28 mouse cellular contexts compared by ENCODE assay signal in the genomic region with DNA sequence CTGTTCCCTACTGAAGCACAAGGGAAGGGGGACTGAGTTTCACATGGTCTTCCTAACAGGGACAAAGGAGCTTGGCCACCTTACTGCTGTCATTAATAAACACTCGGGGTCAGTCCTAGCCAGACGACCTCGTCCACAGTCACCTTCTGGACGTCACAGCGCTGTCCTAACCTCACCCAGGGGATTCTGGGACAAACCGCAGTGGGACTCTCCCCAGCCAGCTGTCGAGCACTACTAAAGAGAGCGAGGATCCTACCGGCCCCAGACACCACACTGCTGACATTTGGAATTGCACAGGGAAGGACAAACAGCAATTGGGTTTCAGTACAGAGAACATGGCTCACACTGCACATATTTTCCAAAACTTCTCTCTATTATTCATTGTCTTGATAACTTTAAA.
DNase-seq lines count a peak whose midpoint lies in the region; ATAC-seq and TF ChIP-seq lines count a peak whose summit lies in the region.
"Had no signal": no experiment of that assay in that cellular context is flagged by ENCODE, and none has a peak within 500 bp of the region (broad histone marks: within the 10 kb centered on the region; RNA-seq: fewer than 3 reads in every experiment).

No protein-coding gene starts in this region.

- H3K27ac ChIP-seq in forebrain, embryonic 15.5 days (replicated peaks): no peak overlapping the region
- H3K27ac ChIP-seq in forebrain, embryonic 14.5 days (ENCODE audit: low read depth, low read length): no peak overlapping the region
- no peak overlapping the region for H3K27ac ChIP-seq in lung, embryonic 16.5 days (ENCODE audit: low read length)
- H3K27ac ChIP-seq in hindbrain, embryonic 12.5 days: no peak overlapping the region
- peak overlapping the region; percentile 15; the same call in 1 of the 2 replicates for H3K27ac ChIP-seq in olfactory bulb, adult 2 months (ENCODE audit: insufficient read depth, low read depth, low read length)
- H3K27ac ChIP-seq: gastrocnemius, adult 2 months; liver, embryonic 12.5 days; midbrain, embryonic 13.5 days; stomach, postnatal 0 days had no signal

- peaks cover 6% of the 10 kb centered on the region; the same call in 1 of the 2 replicates for H3K4me1 ChIP-seq in forebrain, embryonic 15.5 days
- H3K4me1 ChIP-seq in forebrain, embryonic 14.5 days (ENCODE audit: control insufficient read depth, insufficient read depth, low read length): no peaks in the 10 kb centered on the region
- 0 out of 2 replicates have a peak, but pooled peaks cover 3% of the 10 kb centered on the region for H3K4me1 ChIP-seq in lung, embryonic 16.5 days (replicated peaks; ENCODE audit: control insufficient read depth, insufficient read depth, low read length)
- H3K4me1 ChIP-seq in hindbrain, embryonic 12.5 days: 0 out of 2 replicates have a peak, but pooled peaks cover 2% of the 10 kb centered on the region
- H3K4me1 ChIP-seq in olfactory bulb, adult 2 months (ENCODE audit: control insufficient read depth, insufficient read depth, low read length): peaks cover 16% of the 10 kb centered on the region
- H3K4me1 ChIP-seq: liver, embryonic 12.5 days had no signal

- no peak overlapping the region for H3K4me2 ChIP-seq in forebrain, embryonic 15.5 days (replicated peaks)
- no peak overlapping the region for H3K4me2 ChIP-seq in forebrain, embryonic 14.5 days (ENCODE audit: low read length)
- peak overlapping the region; percentile 15; the same call in 1 of the 2 replicates for H3K4me2 ChIP-seq in lung, embryonic 16.5 days (ENCODE audit: low read depth, low read length)
- no peak overlapping the region for H3K4me2 ChIP-seq in hindbrain, embryonic 12.5 days (replicated peaks)
- H3K4me2 ChIP-seq: heart, embryonic 11.5 days; liver, embryonic 12.5 days; midbrain, embryonic 13.5 days had no signal

- no peaks in the 10 kb centered on the region for H3K9me3 ChIP-seq in forebrain, embryonic 15.5 days
- H3K9me3 ChIP-seq in forebrain, embryonic 14.5 days (replicated peaks; ENCODE audit: control insufficient read depth, low read length): no peaks in the 10 kb centered on the region; the same call in 1 of the 2 replicates
- 0 out of 2 replicates have a peak, but pooled peaks cover 3% of the 10 kb centered on the region for H3K9me3 ChIP-seq in lung, embryonic 16.5 days (ENCODE audit: control insufficient read depth, low read length)
- no peaks in the 10 kb centered on the region for H3K9me3 ChIP-seq in hindbrain, embryonic 12.5 days (replicated peaks)
- H3K9me3 ChIP-seq: liver, embryonic 12.5 days; midbrain, embryonic 13.5 days had no signal

- ATAC-seq in forebrain, embryonic 15.5 days (replicated peaks): 0 out of 2 replicates have a peak, but pooled peaks have one; percentile 46
- no peak for ATAC-seq in forebrain, embryonic 14.5 days
- peak; percentile 20; the same call in 1 of the 2 replicates for ATAC-seq in lung, embryonic 16.5 days (ENCODE audit: low read depth)
- ATAC-seq in hindbrain, embryonic 12.5 days (ENCODE audit: low FRiP score): 0 out of 2 replicates have a peak, but pooled peaks have one; percentile 26
- no peak for ATAC-seq in megakaryocyte, adult 5-6 weeks (ENCODE audit: poor library complexity, severe bottlenecking)
- ATAC-seq: CD4-positive, CD25-positive, alpha-beta regulatory T cell, adult 4 months; intestine, postnatal 0 days; liver, embryonic 12.5 days; liver, postnatal 0 days; midbrain, embryonic 13.5 days had no signal

- no peak for DNase-seq in forebrain, embryonic 14.5 days (ENCODE audit: low spot score)
- DNase-seq in lung, postnatal 14 days: no peak
- DNase-seq: adrenal gland, postnatal 14 days; cerebellum, adult 11-12 months; cerebellum, adult 9-11 months; gastrocnemius, adult 2 months; gastrocnemius, postnatal 36 days; heart, adult 18-20 months; heart, postnatal 36 days; kidney, adult 9 months; kidney, postnatal 10 days; layer of hippocampus, postnatal 36 days; left cerebral cortex, postnatal 4 days; liver, postnatal 0 days; right cerebral cortex, postnatal 4 days; thymus, adult 18-20 months; thymus, postnatal 4 days had no signal

- no peaks in the 10 kb centered on the region for H3K27me3 ChIP-seq in forebrain, embryonic 15.5 days
- H3K27me3 ChIP-seq in forebrain, embryonic 14.5 days (replicated peaks; ENCODE audit: control insufficient read depth, insufficient read depth, low read length): no peaks in the 10 kb centered on the region
- H3K27me3 ChIP-seq in lung, embryonic 16.5 days (ENCODE audit: control insufficient read depth, insufficient read depth, low read depth, low read length): no peaks in the 10 kb centered on the region
- no peaks in the 10 kb centered on the region for H3K27me3 ChIP-seq in hindbrain, embryonic 12.5 days
- H3K27me3 ChIP-seq: liver, embryonic 12.5 days; midbrain, embryonic 13.5 days had no signal

- H3K9ac ChIP-seq in forebrain, embryonic 15.5 days (replicated peaks): no peak overlapping the region
- H3K9ac ChIP-seq in forebrain, embryonic 14.5 days (ENCODE audit: low read length): no peak overlapping the region
- no peak overlapping the region for H3K9ac ChIP-seq in lung, embryonic 16.5 days (ENCODE audit: low read length)
- no peak overlapping the region for H3K9ac ChIP-seq in hindbrain, embryonic 12.5 days
- H3K9ac ChIP-seq: liver, embryonic 12.5 days; liver, postnatal 0 days; midbrain, embryonic 13.5 days had no signal

- TF ChIP-seq POLR2A in olfactory bulb, adult 2 months (IDR thresholded peaks at IDR 0.05; ENCODE audit: insufficient read depth, low read depth, low read length): no peak

- H3K4me3 ChIP-seq in forebrain, embryonic 15.5 days: no peak overlapping the region
- no peak overlapping the region for H3K4me3 ChIP-seq in forebrain, embryonic 14.5 days (ENCODE audit: low read depth, low read length)
- H3K4me3 ChIP-seq in lung, embryonic 16.5 days (ENCODE audit: low read length): no peak overlapping the region
- no peak overlapping the region for H3K4me3 ChIP-seq in hindbrain, embryonic 12.5 days
- H3K4me3 ChIP-seq in olfactory bulb, adult 2 months (ENCODE audit: insufficient read depth, low read depth, low read length): no peak overlapping the region
- H3K4me3 ChIP-seq: gastrocnemius, adult 2 months; liver, embryonic 12.5 days; midbrain, embryonic 13.5 days had no signal

- TF ChIP-seq CTCF in olfactory bulb, adult 2 months (IDR thresholded peaks at IDR 0.05; ENCODE audit: insufficient read depth, low read depth, low read length): no peak

- WGBS in forebrain, embryonic 15.5 days: 75% methylated on average over 9 of the region's 9 CpGs
- 82% methylated on average over 9 of the region's 9 CpGs for WGBS in forebrain, embryonic 14.5 days
- 46% methylated on average over 9 of the region's 9 CpGs for WGBS in lung, embryonic 16.5 days
- WGBS in hindbrain, embryonic 12.5 days: 69% methylated on average over 9 of the region's 9 CpGs
- WGBS in olfactory bulb, adult 2 months: 83% methylated on average over 9 of the region's 9 CpGs

- H3K36me3 ChIP-seq in forebrain, embryonic 15.5 days: peaks cover 12% of the 10 kb centered on the region; the same call in 1 of the 2 replicates
- peaks cover 11% of the 10 kb centered on the region for H3K36me3 ChIP-seq in forebrain, embryonic 14.5 days (ENCODE audit: control insufficient read depth, insufficient read depth, low read length)
- H3K36me3 ChIP-seq in lung, embryonic 16.5 days (ENCODE audit: control insufficient read depth, insufficient read depth, low read length): no peaks in the 10 kb centered on the region
- H3K36me3 ChIP-seq in hindbrain, embryonic 12.5 days: peaks cover 21% of the 10 kb centered on the region

Comparison
In these comparisons a context has a peak if more than half of its experiments do, and no peak if none do; other contexts are left out.
1. ATAC-seq: peak in forebrain, embryonic 15.5 days (single experiment), lung, embryonic 16.5 days (single experiment) and hindbrain, embryonic 12.5 days (single experiment); none in forebrain, embryonic 14.5 days (single experiment) and megakaryocyte, adult 5-6 weeks (single experiment).